8 mouse cellular contexts compared by ENCODE assay signal in the genomic region with DNA sequence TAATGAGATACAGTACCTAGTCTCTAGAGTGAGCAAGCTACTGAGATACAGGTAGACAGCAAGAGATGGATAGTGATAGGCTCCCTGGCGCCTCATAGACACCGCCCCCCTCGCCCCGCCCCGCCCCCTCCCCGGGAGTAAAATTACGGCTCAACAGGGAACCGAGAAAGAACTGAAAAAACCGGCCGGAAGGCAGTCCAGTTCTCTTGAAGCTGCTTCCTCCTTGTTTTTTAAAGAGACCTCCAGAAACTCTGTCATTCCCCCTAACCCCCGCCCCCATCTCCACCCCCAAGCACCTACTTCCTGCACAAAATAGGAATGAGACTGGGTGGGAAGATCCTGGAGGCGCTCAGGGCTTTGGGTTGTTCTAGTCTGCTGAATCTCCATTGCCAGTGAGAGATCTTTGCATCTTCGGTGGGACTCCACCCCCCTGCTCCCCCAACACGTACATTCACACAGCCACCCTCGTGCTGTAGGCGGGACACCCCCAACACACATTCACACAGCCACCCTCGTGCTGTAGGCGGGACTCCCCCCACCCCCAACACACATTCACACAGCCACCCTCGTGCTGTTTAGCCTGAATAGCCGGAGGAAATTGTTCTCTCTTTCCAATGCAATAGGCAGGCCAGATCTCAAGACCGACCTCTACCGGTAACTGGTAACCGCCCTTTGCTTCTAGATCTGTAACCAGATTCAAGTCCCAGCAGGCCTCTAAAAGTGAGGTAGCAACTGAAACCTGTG. TPM values are rescaled to one million over a fixed set of nuclear protein-coding genes. Genes with fewer than 3 reads are reported as not detected.
DNase-seq lines count a peak whose midpoint lies in the region; ATAC-seq lines count a peak whose summit lies in the region.

No protein-coding gene starts in this region.

- ATAC-seq in inflammation-experienced regulatory T-cells, adult 6 months = peak; percentile 80
- peak; percentile 95 for ATAC-seq in megakaryocyte progenitor cell, adult 5-6 weeks (replicated peaks; ENCODE audit: poor library complexity)

- DNase-seq in adrenal gland, adult 2 months = peak; percentile 77
- DNase-seq in embryo, embryonic 11 days = peak; percentile 79
- DNase-seq in gastrocnemius, postnatal 14 days = peak; percentile 30
- peak; percentile 21 to 70 for DNase-seq in left cerebral cortex, postnatal 10 days (ENCODE audit: extremely low spot score in 1 of 2, low spot score in 2 of 2)
- DNase-seq in right cerebral cortex, postnatal 14 days = peak; percentile 33
- peak; percentile 62 to 63 for DNase-seq in urinary bladder, postnatal 4 days (ENCODE audit: low spot score in 2 of 2)

- intact Hi-C loops in gastrocnemius, postnatal 14 days (cut with DNase I; ENCODE audit: low total_unique reads) = no loop called here
- intact Hi-C loops in left cerebral cortex, postnatal 10 days (cut with DNase I) = no loop called here

RNA-seq across cellular contexts. Expression of a gene that starts 26.4 kb away (rescaled TPM):
- total RNA-seq in adrenal gland, adult 2 months (2021) = 10 to 100 TPM; 74.0 to 98.1 TPM
- 2.9 and 3.0 TPM in 2 replicates for polyA plus RNA-seq in adrenal gland, adult 2 months (2012; rRNA removed)
- total RNA-seq in gastrocnemius, postnatal 14 days (2021) = 10 to 100 TPM; 40.6 to 42.9 TPM
- polyA plus RNA-seq in inflammation-experienced regulatory T-cells, adult 6 months (2017; shearing (Covaris generic)) = 100 to 1,000 TPM in 1 of 3 experiments, 10 to 100 TPM in 2; 85.9 to 113 (median 93.1) TPM
- total RNA-seq in left cerebral cortex, postnatal 10 days (2021) = 10 to 100 TPM; 67.3 to 69.9 TPM
- 215 and 245 TPM in 2 replicates for total RNA-seq in megakaryocyte progenitor cell, adult 5-6 weeks (2015)
- 189 and 232 TPM in 2 replicates for total RNA-seq in megakaryocyte progenitor cell, adult 5-6 weeks (2017)

RNA-seq across cellular contexts. Expression of a gene that starts 38.8 kb away (rescaled TPM):
- 10 to 100 TPM in 1 of 2 experiments, 1 to 10 TPM in 1; 8.7 to 14.1 TPM for total RNA-seq in adrenal gland, adult 2 months (2021)
- polyA plus RNA-seq in adrenal gland, adult 2 months (2012; rRNA removed) = 4.9 and 7.1 TPM in 2 replicates
- total RNA-seq in gastrocnemius, postnatal 14 days (2021) = 10 to 100 TPM; 14.4 to 16.3 TPM
- polyA plus RNA-seq in inflammation-experienced regulatory T-cells, adult 6 months (2017; shearing (Covaris generic)) = 1 to 10 TPM; 4.6 to 8.5 (median 8.1) TPM
- total RNA-seq in left cerebral cortex, postnatal 10 days (2021) = 10 to 100 TPM; 15.5 to 18.6 TPM
- 39.1 and 39.8 TPM in 2 replicates for total RNA-seq in megakaryocyte progenitor cell, adult 5-6 weeks (2015)
- total RNA-seq in megakaryocyte progenitor cell, adult 5-6 weeks (2017) = 22.2 and 30.3 TPM in 2 replicates

Comparison
In these comparisons a context has a peak if more than half of its experiments do, and no peak if none do; other contexts are left out.
1. Peak in every context shown above with its lines: DNase-seq and ATAC-seq.